Mouse (Mus musculus): ENCODE measurements around the gene Clec11a. TPM values are rescaled to one million over a fixed set of nuclear protein-coding genes. Genes with fewer than 3 reads are reported as not detected.

The Clec11a gene
- polyA plus RNA-seq, 1 experiment from 2014 or later, result 0.90 TPM

DNA sequence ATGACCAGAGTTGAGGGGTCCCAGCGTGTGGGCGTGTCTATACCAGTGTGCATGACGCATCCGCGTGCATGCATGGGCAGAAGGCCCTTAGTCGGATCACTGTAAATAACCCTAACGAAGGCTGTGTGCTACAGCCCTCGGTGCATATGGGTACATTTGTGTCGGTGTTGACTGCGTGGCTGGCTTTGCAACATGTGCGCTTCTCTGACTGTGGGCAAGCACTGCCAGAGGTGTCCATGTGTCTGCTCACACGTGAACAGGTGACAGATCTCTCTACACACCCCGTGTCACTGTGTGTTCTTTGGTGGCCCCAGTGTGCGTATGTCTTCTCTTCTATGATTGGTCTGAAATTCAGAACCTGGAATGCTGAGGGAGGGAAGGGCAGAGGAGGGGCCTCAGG, 27.4 kb upstream of the Clec11a start:
- no peak for ATAC-seq (replicated peaks; ENCODE audit: low FRiP score)
- H3K27me3 ChIP-seq (replicated peaks; ENCODE audit: control insufficient read depth, insufficient read depth, low read length), result peaks cover 58% of the 10 kb centered on the region
- H3K27ac ChIP-seq (ENCODE audit: low read depth, low read length), result no peak overlapping the region
- no peak overlapping the region for H3K9ac ChIP-seq (ENCODE audit: low read depth, low read length)
- no peaks in the 10 kb centered on the region; the same call in 1 of the 2 replicates for H3K4me1 ChIP-seq (replicated peaks; ENCODE audit: control insufficient read depth, insufficient read depth, low read length)
- H3K36me3 ChIP-seq (ENCODE audit: control insufficient read depth, insufficient read depth, low read length), result no peaks in the 10 kb centered on the region
- no peak overlapping the region for H3K4me3 ChIP-seq (ENCODE audit: low read depth, low read length)
- H3K9me3 ChIP-seq (ENCODE audit: control insufficient read depth, low read length), result no peaks in the 10 kb centered on the region
- H3K4me2 ChIP-seq, result no peak overlapping the region
- DNase-seq (ENCODE audit: low spot score), result no peak
- 62% methylated on average over 14 of the region's 14 CpGs for WGBS

DNA sequence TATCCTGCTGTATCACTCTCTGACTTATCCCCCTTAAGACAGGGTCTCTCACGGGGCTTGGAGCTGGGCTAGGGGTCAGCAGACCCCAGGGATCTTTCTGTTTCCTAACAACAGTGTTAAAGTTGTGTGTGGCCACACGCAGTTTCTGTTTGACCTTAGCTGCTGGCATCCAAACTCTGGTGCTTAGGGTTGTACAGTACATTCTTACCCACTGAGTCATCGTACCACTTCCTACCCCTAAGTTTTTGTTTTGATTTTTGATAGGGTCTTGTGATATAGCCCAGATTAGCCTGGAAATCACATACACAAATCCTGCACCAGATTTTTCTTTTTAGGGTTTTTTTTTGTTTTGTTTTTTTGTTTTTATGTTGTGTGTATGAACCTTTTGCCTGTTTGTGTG, 25.6 kb upstream of the Clec11a start:
- DNase-seq (ENCODE audit: low spot score) (no peak), ATAC-seq (replicated peaks; ENCODE audit: low FRiP score) (no peak)
- H3K9me3 ChIP-seq (ENCODE audit: control insufficient read depth, low read length), result no peaks in the 10 kb centered on the region
- H3K27ac ChIP-seq (ENCODE audit: low read depth, low read length), result no peak overlapping the region
- no peaks in the 10 kb centered on the region; the same call in 1 of the 2 replicates for H3K4me1 ChIP-seq (replicated peaks; ENCODE audit: control insufficient read depth, insufficient read depth, low read length)
- no peaks in the 10 kb centered on the region for H3K36me3 ChIP-seq (ENCODE audit: control insufficient read depth, insufficient read depth, low read length)
- 58% methylated on average over 3 of the region's 3 CpGs for WGBS
- H3K4me2 ChIP-seq, result no peak overlapping the region
- peaks cover 45% of the 10 kb centered on the region for H3K27me3 ChIP-seq (replicated peaks; ENCODE audit: control insufficient read depth, insufficient read depth, low read length)
- no peak overlapping the region for H3K9ac ChIP-seq (ENCODE audit: low read depth, low read length)
- no peak overlapping the region for H3K4me3 ChIP-seq (ENCODE audit: low read depth, low read length)

DNA sequence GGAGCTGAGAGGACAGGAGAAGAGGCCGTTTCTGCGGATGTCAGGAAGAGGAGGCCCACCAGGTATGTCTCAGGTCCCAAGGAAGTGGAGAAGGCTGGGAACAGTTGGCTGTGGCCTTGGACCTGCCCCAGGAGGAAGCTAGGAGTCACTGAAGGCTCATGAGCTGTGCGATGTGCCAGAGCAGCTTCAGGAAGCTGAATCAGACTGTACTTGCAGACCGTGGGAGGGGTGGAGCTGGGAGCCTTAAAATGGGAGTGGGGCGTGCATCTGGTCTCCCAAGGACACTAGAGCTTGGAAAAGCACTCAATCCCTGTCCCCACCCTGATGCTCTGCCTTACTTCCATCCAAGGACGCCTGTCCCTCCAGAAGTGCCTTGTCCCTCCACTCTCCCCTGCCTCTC, 19.9 kb upstream of the Clec11a start:
- 45% methylated on average over 6 of the region's 6 CpGs for whole genome bisulfite sequencing
- H3K27me3 ChIP-seq (replicated peaks; ENCODE audit: control insufficient read depth, insufficient read depth, low read length), result peaks cover 19% of the 10 kb centered on the region
- ATAC-seq (replicated peaks; ENCODE audit: low FRiP score) (no peak), DNase-seq (ENCODE audit: low spot score) (no peak)
- no peak overlapping the region for H3K27ac ChIP-seq (ENCODE audit: low read depth, low read length)
- H3K36me3 ChIP-seq (ENCODE audit: control insufficient read depth, insufficient read depth, low read length), result no peaks in the 10 kb centered on the region
- no peak overlapping the region for H3K4me3 ChIP-seq (ENCODE audit: low read depth, low read length)
- no peak overlapping the region for H3K9ac ChIP-seq (ENCODE audit: low read depth, low read length)
- no peaks in the 10 kb centered on the region for H3K9me3 ChIP-seq (ENCODE audit: control insufficient read depth, low read length)
- no peaks in the 10 kb centered on the region for H3K4me1 ChIP-seq (replicated peaks; ENCODE audit: control insufficient read depth, insufficient read depth, low read length)
- H3K4me2 ChIP-seq, result no peak overlapping the region

DNA sequence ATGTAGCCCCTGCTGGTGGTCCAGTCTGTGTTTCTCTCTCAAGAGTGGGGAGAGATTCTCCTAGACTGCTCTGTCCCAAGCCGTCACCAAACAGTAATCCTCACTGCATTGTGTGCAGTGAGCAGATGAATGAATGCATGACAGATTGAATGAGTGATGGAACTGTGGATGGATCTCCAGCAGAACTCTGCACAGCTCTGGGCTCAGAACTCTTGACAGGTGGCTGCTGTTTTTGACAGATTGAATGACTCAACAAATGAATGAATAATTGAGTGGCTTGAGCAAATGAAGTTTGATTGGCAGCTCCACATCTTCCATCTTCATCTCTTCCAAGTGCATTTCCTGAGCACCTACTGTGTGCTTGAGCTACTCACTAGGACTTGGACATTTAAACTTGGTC, 15.6 kb upstream of the Clec11a start:
- ATAC-seq (replicated peaks; ENCODE audit: low FRiP score), result no peak
- Histone ChIP-seq H3K27ac (ENCODE audit: low read depth, low read length) (no peak overlapping the region), H3K4me1 (replicated peaks; ENCODE audit: control insufficient read depth, insufficient read depth, low read length) (no peaks in the 10 kb centered on the region), H3K9ac (ENCODE audit: low read depth, low read length) (no peak overlapping the region), H3K27me3 (replicated peaks; ENCODE audit: control insufficient read depth, insufficient read depth, low read length) (peaks cover 15% of the 10 kb centered on the region), H3K9me3 (ENCODE audit: control insufficient read depth, low read length) (no peaks in the 10 kb centered on the region), H3K4me3 (ENCODE audit: low read depth, low read length) (no peak overlapping the region), H3K4me2 (no peak overlapping the region), H3K36me3 (ENCODE audit: control insufficient read depth, insufficient read depth, low read length) (no peaks in the 10 kb centered on the region)
- 73% methylated on average over 1 of the region's 1 CpGs for WGBS
- no peak for DNase-seq (ENCODE audit: low spot score)

DNA sequence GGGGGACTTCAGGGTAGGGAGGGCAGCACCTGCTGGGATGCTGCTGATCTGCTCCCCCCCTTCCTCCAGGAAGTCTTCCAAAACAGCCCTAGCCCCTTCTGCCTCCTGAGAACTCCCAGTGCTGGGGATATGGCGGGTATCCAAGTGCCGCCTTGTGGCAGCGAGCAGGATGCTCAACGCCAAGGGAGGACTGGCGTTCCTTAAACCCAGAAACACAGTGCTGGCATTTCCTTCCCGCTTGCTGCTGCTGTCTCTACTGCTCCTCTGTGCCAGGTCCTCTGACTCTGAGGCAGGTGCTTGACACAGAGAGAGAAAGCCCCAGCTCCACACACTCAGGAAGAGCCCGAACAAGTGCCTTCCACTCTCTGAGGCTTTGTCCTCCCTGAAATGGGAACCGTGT, 14.2 kb upstream of the Clec11a start:
- no peaks in the 10 kb centered on the region for H3K4me1 ChIP-seq (replicated peaks; ENCODE audit: control insufficient read depth, insufficient read depth, low read length)
- H3K4me2 ChIP-seq, result no peak overlapping the region
- H3K36me3 ChIP-seq (ENCODE audit: control insufficient read depth, insufficient read depth, low read length), result no peaks in the 10 kb centered on the region
- peaks cover 11% of the 10 kb centered on the region; the same call in 1 of the 2 replicates for H3K27me3 ChIP-seq (replicated peaks; ENCODE audit: control insufficient read depth, insufficient read depth, low read length)
- no peak overlapping the region for H3K4me3 ChIP-seq (ENCODE audit: low read depth, low read length)
- no peak overlapping the region for H3K9ac ChIP-seq (ENCODE audit: low read depth, low read length)
- ATAC-seq (replicated peaks; ENCODE audit: low FRiP score) (no peak), DNase-seq (ENCODE audit: low spot score) (no peak)
- H3K9me3 ChIP-seq (ENCODE audit: control insufficient read depth, low read length), result no peaks in the 10 kb centered on the region
- no peak overlapping the region for H3K27ac ChIP-seq (ENCODE audit: low read depth, low read length)
- 50% methylated on average over 8 of the region's 8 CpGs for WGBS

DNA sequence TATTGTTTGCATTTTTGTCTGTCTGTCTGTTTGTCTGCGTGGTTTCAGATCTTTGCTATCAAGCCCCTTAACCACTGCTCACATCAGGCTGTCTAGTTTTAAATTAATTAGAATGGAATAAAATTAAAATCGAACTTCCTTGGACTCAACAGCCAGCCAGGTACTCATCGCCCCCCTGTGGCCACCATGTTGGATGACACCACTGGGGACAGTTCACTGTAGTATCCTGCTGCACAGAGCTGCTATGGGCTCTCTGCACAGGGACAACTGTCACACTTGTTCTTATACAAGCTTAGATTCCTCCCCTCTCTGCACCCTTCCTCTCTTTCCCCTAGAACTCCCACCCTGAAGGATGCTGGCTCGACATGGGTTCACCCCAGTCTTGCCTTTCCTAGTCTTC, 11.2 kb upstream of the Clec11a start:
- Histone ChIP-seq H3K36me3 (ENCODE audit: control insufficient read depth, insufficient read depth, low read length) (no peaks in the 10 kb centered on the region), H3K27me3 (replicated peaks; ENCODE audit: control insufficient read depth, insufficient read depth, low read length) (peaks cover 19% of the 10 kb centered on the region; the same call in 1 of the 2 replicates), H3K9me3 (ENCODE audit: control insufficient read depth, low read length) (no peaks in the 10 kb centered on the region), H3K4me3 (ENCODE audit: low read depth, low read length) (no peak overlapping the region), H3K4me2 (no peak overlapping the region), H3K27ac (ENCODE audit: low read depth, low read length) (no peak overlapping the region), H3K4me1 (replicated peaks; ENCODE audit: control insufficient read depth, insufficient read depth, low read length) (no peaks in the 10 kb centered on the region), H3K9ac (ENCODE audit: low read depth, low read length) (no peak overlapping the region)
- 23% methylated on average over 4 of the region's 4 CpGs for WGBS
- DNase-seq (ENCODE audit: low spot score), result no peak
- ATAC-seq (replicated peaks; ENCODE audit: low FRiP score), result no peak

DNA sequence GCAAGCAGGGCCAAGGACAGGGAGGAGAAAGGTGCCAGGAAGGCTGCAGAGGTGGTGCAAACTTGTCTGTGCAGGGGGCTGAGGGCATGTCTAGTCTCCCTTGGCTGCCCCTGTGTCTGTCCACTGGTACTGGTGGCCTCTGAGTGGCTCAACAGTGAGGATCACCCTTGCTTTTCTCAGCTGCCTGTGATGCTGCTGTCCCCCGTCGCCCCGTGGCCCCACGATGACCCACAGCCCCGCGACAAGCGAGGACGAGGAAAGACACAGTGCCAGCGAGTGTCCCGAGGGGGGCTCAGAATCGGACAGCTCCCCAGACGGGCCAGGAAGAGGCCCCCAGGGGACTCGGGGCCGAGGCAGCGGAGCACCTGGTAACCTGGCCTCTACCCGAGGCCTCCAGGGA, 5.8 kb upstream of the Clec11a start:
- Histone ChIP-seq H3K4me3 (ENCODE audit: low read depth, low read length) (no peak overlapping the region), H3K36me3 (ENCODE audit: control insufficient read depth, insufficient read depth, low read length) (no peaks in the 10 kb centered on the region), H3K4me2 (no peak overlapping the region), H3K27ac (ENCODE audit: low read depth, low read length) (no peak overlapping the region), H3K9me3 (ENCODE audit: control insufficient read depth, low read length) (no peaks in the 10 kb centered on the region), H3K4me1 (replicated peaks; ENCODE audit: control insufficient read depth, insufficient read depth, low read length) (peaks cover 10% of the 10 kb centered on the region), H3K9ac (ENCODE audit: low read depth, low read length) (no peak overlapping the region), H3K27me3 (replicated peaks; ENCODE audit: control insufficient read depth, insufficient read depth, low read length) (peaks cover 72% of the 10 kb centered on the region)
- no peak for DNase-seq (ENCODE audit: low spot score)
- WGBS, result 50% methylated on average over 16 of the region's 16 CpGs
- no peak for ATAC-seq (replicated peaks; ENCODE audit: low FRiP score)

DNA sequence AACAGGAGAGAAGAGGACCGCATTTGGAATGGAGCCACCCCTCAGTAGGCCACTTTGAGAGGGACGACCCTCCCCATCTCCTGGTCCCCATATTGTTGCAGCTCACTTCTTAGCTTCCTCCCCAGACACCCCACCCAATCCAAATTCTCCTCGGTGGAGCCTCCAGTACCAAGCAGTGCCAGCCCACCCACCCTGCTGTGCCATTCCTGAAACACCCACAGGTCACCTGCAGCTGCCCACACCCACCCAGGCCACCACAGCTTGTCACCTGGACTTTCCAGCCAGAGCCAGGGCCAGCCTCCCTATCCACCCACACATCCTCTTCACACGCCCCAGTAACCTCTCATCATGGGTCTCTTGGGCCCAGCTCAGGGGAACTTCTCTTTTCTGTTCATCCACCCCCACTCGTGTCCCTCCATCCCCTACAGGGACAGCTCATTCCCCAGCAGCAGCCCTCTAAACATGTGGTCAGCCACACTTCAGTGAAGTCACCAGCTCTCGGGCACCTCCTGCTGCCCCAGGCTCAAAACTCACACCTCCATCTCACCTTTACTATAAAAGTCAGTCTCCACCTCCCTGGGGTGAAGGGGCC, 5.1 kb upstream of the Clec11a start:
- no peak for ATAC-seq (replicated peaks; ENCODE audit: low FRiP score)
- peaks cover 74% of the 10 kb centered on the region for H3K27me3 ChIP-seq (replicated peaks; ENCODE audit: control insufficient read depth, insufficient read depth, low read length)
- 10% methylated on average over 6 of the region's 6 CpGs for WGBS

DNA sequence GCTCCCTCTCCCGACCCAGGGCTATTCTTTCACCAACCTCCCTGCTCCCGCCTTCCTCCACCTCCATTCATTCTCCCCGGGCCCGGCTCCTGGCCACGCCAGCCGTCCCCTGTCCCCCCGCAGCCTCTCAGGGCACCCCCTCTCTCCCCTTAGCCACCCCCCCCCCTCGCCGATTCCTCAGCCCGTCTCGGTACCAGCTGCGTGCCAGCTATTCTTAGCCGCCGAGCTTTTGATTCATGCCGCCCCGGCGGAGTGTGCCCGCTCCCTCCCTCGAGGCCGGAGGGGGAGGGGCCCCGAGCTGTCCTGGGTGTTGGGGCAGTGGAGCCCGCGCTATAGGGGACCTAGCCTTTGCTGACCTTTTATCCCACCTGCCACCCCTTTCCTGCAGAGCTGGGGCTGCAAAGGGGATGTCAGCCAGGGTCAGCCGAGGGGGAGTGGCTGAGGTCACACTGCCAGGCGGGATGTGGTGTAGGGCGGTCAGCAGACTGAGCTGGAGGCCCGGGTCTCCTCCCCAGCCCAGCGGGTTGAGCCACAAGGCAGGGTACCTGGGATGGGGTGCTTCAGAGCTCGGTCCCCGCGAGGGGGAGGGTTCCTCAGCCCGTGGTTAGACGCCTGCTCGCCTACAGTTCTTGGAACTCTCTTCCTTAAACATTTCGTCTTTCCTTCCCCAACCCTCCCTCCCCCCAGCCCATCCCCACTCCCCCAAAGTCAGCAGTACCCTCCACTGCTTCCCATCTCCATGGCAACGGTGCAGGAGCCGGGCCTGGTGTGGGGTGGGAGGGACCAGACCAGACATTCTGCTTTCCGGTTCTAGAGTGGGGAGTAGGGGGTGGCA, 4.4 kb upstream of the Clec11a start:
- ATAC-seq (replicated peaks; ENCODE audit: low FRiP score) (0 out of 2 replicates have a peak, but pooled peaks have one; percentile 25), DNase-seq (ENCODE audit: low spot score) (no peak)
- H3K27ac ChIP-seq (ENCODE audit: low read depth, low read length), result no peak overlapping the region
- peak overlapping the region; percentile 44 for H3K4me3 ChIP-seq (ENCODE audit: low read depth, low read length)
- peaks cover 10% of the 10 kb centered on the region for H3K4me1 ChIP-seq (replicated peaks; ENCODE audit: control insufficient read depth, insufficient read depth, low read length)
- no peak overlapping the region for H3K9ac ChIP-seq (ENCODE audit: low read depth, low read length)
- H3K9me3 ChIP-seq (ENCODE audit: control insufficient read depth, low read length), result no peaks in the 10 kb centered on the region
- no peaks in the 10 kb centered on the region for H3K36me3 ChIP-seq (ENCODE audit: control insufficient read depth, insufficient read depth, low read length)
- peak overlapping the region; percentile 76 for H3K4me2 ChIP-seq
- peaks cover 70% of the 10 kb centered on the region for H3K27me3 ChIP-seq (replicated peaks; ENCODE audit: control insufficient read depth, insufficient read depth, low read length)
- WGBS, result 2% methylated on average over 38 of the region's 38 CpGs

More for the DNA sequence above, 5.1 kb upstream of the Clec11a start:
- H3K9ac ChIP-seq (ENCODE audit: low read depth, low read length), result no peak overlapping the region
- H3K9me3 ChIP-seq (ENCODE audit: control insufficient read depth, low read length), result no peaks in the 10 kb centered on the region
- no peak for DNase-seq (ENCODE audit: low spot score)
- peaks cover 10% of the 10 kb centered on the region for H3K4me1 ChIP-seq (replicated peaks; ENCODE audit: control insufficient read depth, insufficient read depth, low read length)
- H3K4me2 ChIP-seq, result no peak overlapping the region
- no peak overlapping the region for H3K4me3 ChIP-seq (ENCODE audit: low read depth, low read length)
- H3K27ac ChIP-seq (ENCODE audit: low read depth, low read length), result no peak overlapping the region
- H3K36me3 ChIP-seq (ENCODE audit: control insufficient read depth, insufficient read depth, low read length), result no peaks in the 10 kb centered on the region
